Mouse (Mus musculus) megakaryocyte progenitor cell, adult 5-6 weeks (primary cell): ENCODE results near the gene Rps6kb1. TPM values are rescaled to one million over a fixed set of nuclear protein-coding genes. Genes with fewer than 3 reads are reported as not detected.

ENCODE experiments used
- ATAC-seq: replicated peaks from 2 replicates; pipeline ENCODE4 v1.8.0; 2016; ENCODE audit warnings: mild to moderate bottlenecking, moderate TSS enrichment, inconsistent platforms; ENCODE audit not compliant: poor library complexity
- total RNA-seq, 2 experiments: library from RNA; stranded (forward) in 1 of 2; stranded (reverse) in 1 of 2; fragments of 157-497, 149-512 nt in 1 of 2; fragments of 200-1000 nt in 1 of 2; gene quantifications; 2 replicates each; pipeline versions ENCODE4 v1.2.3 to v1.2.4; 2015 to 2017

Gene Rps6kb1
- total RNA-seq, 2 experiments from 2014 or later = 34.1 to 44.3 TPM

DNA sequence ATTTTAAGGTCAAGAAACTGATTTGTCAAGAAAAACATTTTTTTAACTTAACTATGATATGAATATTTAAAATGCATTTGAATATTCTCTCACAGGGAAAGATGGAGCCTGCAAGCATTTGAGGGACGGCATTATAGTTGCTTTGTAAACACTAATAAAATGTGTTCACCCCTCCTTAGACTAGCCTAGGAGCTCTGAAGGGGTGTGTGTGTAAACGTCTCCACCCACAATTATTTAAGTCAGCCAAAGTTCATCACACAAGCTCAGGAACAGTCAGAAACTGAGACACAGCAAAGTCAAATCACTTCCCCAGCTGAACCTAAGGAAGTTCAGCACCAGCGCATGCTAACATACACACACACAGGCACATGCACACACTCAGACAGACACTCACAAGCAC, 71.0 kb downstream of the Rps6kb1 start:
- ATAC-seq = no peak

DNA sequence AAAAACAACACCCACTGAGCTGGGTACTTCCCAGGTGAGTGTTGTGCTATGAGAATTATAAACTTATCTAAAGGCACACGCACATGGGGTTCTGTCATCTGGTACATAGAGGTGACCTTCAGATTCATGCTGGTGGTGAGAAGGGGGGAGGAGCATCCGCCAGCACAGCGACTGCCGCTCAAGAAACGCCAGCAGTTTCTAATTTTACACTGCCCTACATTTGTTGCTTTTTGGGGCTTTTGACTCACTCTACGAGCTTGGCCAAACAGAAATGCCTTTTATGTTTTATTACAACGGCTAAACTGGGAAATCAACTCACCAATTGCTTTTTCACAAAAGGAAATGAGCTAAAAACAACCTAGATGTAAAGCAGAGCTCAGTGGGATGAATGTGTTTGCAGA, 71.8 kb downstream of the Rps6kb1 start:
- ATAC-seq = peak; percentile 29; the same call in 1 of the 2 replicates

DNA sequence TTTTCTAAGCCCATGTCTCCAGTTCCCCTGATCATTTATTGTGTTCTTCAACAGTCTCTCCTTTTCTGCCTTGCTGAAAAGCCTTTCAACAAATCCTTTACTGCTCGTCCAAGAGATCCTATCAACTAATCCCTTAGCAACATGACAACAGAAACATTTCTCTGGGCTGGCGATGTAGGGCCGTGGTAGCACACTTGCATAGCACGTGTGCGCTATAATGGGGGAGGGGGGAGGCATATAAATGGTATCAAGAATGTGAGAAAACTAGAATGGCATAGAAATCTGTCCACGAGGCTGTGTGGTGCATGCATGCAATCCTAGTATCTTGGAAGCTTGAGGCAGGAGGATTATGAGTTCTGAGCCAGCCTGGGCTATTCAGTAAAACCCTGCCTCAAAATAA, 72.8 kb downstream of the Rps6kb1 start:
- ATAC-seq = no peak

DNA sequence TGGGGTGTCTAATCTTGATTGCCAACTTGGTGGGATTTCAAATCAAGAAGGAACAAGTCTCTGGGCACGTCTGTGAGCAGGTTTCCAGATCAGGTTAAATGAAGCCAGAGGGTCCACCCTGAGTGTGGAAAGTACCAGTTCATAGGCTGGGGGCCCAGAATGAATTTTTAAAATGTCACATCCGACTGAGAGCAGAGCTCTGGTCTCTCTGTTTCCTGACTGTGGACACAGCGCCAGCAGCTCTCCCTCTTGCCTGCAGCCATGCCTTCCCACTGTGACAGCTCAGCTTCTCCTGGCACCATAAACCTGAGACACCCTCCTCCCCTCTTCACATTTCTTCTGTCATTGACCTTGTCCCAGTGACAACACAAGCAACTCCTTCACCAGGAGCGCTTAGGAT, 75.6 kb downstream of the Rps6kb1 start:
- no peak for ATAC-seq

DNA sequence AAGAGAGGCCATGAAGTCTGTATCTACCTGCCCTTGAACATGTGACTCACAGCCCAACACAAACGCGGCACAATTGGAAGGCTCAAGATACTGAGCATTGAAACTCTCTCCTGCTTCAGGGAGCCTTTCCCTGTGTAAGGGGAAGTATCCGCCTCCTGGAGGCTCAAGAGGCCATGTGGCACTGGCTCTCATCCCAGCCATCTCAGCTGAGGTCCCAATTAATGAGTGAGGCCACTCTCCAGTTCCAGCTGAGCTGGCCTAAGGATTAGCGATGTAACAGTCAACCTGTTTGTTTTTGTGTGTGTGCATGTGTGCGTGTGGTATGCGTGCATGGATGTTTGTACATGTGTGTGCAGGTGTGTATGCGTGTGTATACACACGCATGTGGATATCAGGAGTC, 76.3 kb downstream of the Rps6kb1 start:
- no peak for ATAC-seq

DNA sequence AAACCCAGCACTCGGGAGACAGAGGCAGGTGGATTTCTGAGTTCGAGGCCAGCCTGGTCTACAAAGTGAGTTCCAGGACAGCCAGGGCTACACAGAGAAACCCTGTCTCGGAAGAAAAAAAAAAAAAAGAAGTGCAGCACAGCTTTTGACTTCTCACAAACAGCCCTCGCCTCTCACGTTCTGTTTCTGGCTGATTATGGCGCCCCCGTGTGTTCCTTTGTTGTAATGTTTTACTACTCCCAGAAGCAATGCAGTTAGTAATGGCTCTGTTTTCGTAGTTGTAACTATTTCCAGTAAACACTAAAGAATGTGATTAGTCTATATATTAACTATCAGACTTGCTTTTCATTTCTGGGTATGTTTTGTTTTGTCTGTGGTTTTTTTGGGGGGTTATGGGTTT, 80.3 kb downstream of the Rps6kb1 start:
- peak; percentile 95 for ATAC-seq

DNA sequence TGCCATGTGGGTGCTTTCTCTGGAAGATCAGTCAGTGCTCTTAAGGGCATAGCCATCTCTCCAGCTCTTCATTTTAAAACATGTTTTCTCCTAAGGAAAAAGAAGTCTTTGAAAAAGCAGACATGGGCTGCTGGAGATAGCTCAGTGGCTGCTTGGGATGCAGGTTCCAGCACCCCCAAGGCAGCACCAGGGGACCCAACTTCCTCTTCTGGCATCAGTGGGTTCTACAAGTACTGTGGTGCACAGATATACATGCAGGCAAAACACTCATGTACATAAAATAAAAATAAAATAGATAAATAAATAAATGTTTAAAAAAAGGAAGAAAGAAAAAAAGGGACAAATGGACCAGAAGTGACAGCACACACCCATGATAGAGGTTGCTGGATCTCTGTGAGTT, 82.0 kb downstream of the Rps6kb1 start:
- no peak for ATAC-seq

DNA sequence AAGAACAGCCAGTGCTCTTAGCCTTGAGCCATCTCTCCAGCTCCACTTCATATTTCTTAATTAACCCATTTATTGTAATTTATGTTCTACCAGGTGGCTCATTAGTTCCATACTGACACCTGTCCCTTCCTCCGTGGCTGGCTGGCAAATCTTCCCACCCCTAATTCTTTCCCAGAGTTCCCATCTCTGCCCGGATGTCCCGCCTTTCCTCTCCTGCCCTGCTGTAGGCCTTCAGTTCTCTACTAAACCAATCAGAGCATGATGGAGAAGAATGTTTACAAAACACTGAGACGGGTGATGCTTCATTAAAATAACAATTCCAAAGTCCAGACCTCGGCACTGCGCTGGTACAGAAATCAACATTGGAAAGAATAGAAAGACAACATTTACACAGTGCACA, 85.7 kb downstream of the Rps6kb1 start:
- no peak for ATAC-seq

DNA sequence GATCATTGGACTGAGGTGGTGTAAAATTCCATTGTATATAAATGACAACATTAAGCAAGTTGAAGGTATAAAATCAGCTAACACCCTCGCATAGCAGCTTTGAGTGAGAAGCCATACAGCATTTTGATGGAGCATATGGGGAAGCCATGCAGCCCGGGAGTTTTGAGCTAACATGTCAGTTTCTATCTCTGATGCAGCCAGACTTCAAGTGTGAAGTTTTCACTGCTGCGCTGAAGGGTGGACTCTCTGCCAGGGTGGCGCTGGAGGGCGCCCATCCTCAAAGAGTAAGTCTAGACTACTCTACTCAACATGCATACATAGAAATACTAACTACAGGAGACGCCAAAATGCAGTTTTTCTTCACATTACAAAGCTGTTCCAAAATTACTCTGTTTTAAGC, 87.1 kb downstream of the Rps6kb1 start:
- ATAC-seq = no peak

DNA sequence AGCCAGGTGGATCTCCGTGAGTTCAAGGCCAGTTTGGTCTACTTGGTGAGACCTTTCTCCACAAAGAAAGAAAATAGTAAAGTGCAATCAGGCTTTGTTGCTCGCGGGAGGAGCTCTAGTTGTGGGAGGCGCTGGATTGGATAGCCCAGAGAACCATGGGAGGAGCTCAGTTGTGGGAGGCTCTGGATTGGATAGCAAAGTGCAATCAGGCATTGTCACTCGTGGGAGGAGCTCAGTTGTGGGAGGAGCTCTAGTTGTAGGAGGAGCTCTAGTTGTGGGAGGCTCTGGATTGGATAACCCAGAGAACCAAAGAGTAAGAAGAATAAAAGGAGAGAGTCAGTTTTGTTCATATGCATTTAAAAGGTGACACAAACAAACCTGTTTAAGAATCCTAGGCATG, 90.6 kb downstream of the Rps6kb1 start:
- no peak; the same call in 1 of the 2 replicates for ATAC-seq

Other genes starting within 250 kb of the Rps6kb1 start
- gene Med13, start 187.2 kb downstream of the Rps6kb1 start, total RNA-seq (2015) = 52.0 and 54.5 TPM in 2 replicates
- 46.1 and 47.8 TPM in 2 replicates for gene Med13, start 187.2 kb downstream of the Rps6kb1 start, total RNA-seq (2017)
- gene Rnft1, start 60.1 kb downstream of the Rps6kb1 start, total RNA-seq (2015) = 13.6 and 16.9 TPM in 2 replicates
- 14.7 and 17.2 TPM in 2 replicates for gene Rnft1, start 60.1 kb downstream of the Rps6kb1 start, total RNA-seq (2017)
- gene Tubd1, start 186 bp upstream of the Rps6kb1 start, total RNA-seq (2015) = 7.0 and 15.0 TPM in 2 replicates
- gene Tubd1, start 186 bp upstream of the Rps6kb1 start, total RNA-seq (2017) = 9.4 and 11.5 TPM in 2 replicates
- 135 and 167 TPM in 2 replicates for gene Vmp1, start 139.0 kb upstream of the Rps6kb1 start, total RNA-seq (2015)
- 94.0 and 120 TPM in 2 replicates for gene Vmp1, start 139.0 kb upstream of the Rps6kb1 start, total RNA-seq (2017)
- gene Ptrh2, start 139.2 kb upstream of the Rps6kb1 start, total RNA-seq (2015) = 22.5 and 23.3 TPM in 2 replicates
- gene Ptrh2, start 139.2 kb upstream of the Rps6kb1 start, total RNA-seq (2017) = 26.1 and 27.1 TPM in 2 replicates
- gene Cltc, start 212.8 kb upstream of the Rps6kb1 start, total RNA-seq (2015) = 255 and 258 TPM in 2 replicates
- 139 and 142 TPM in 2 replicates for gene Cltc, start 212.8 kb upstream of the Rps6kb1 start, total RNA-seq (2017)